Comparison of ENCODE assay signal across 17 mouse cellular contexts in genomic region chr13:5516088-5516487, GRCm38 (mm10).
"Had no signal": no experiment of that assay in that cellular context is flagged by ENCODE, and none has a peak within 500 bp of the region (broad histone marks: within the 10 kb centered on the region; RNA-seq: fewer than 3 reads in every experiment).

No protein-coding gene starts in this region.

- H3K27ac ChIP-seq: lung, embryonic 15.5 days; macrophage; midbrain, embryonic 12.5 days; neural tube, embryonic 12.5 days; stomach, embryonic 15.5 days; stomach, postnatal 0 days had no signal

- H3K9ac ChIP-seq: liver, postnatal 0 days; lung, embryonic 15.5 days; midbrain, embryonic 12.5 days; neural tube, embryonic 12.5 days; stomach, embryonic 15.5 days had no signal

- H3K4me2 ChIP-seq: lung, embryonic 15.5 days; midbrain, embryonic 12.5 days; neural tube, embryonic 12.5 days; stomach, embryonic 15.5 days had no signal

- H3K27me3 ChIP-seq: lung, embryonic 15.5 days; megakaryocyte, embryonic 14.5 days; midbrain, embryonic 12.5 days; neural tube, embryonic 12.5 days; stomach, embryonic 15.5 days had no signal

- ATAC-seq: liver, postnatal 0 days; lung, postnatal 0 days; midbrain, embryonic 16.5 days had no signal

- H3K4me3 ChIP-seq: lung, embryonic 15.5 days; megakaryocyte, embryonic 14.5 days; midbrain, embryonic 12.5 days; neural tube, embryonic 12.5 days; stomach, embryonic 15.5 days had no signal

- DNase-seq: liver, postnatal 0 days; lung, adult 2 months; lung, postnatal 14 days; lung, postnatal 36 days; right cerebral cortex, postnatal 14 days; thymus, adult 2 months; thymus, postnatal 25 days; thymus, postnatal 4 days had no signal

- H3K9me3 ChIP-seq: lung, embryonic 15.5 days; megakaryocyte, embryonic 14.5 days; midbrain, embryonic 12.5 days; neural tube, embryonic 12.5 days; stomach, embryonic 15.5 days had no signal

- H3K36me3 ChIP-seq: lung, embryonic 15.5 days; midbrain, embryonic 12.5 days; neural tube, embryonic 12.5 days; stomach, embryonic 15.5 days had no signal

- H3K4me1 ChIP-seq: lung, embryonic 15.5 days; midbrain, embryonic 12.5 days; neural tube, embryonic 12.5 days; stomach, embryonic 15.5 days had no signal
